Mouse (Mus musculus) stomach, embryonic 16.5 days (tissue): Measurements from ENCODE around the gene Gpr83. TPM values are rescaled to one million over a fixed set of nuclear protein-coding genes. Genes with fewer than 3 reads are reported as not detected.
"Not testable (repeated sequence)": the region's sequence is repeated elsewhere in the genome, so short reads cannot be mapped to it uniquely, and the experiment has no call there.

Experiments used
- ATAC-seq: fragments of 200-750 bp; cut with Nextera tagmentation; 2 replicates; pipeline ENCODE4 v1.8.0; 2017; ENCODE audit warnings: moderate number of reproducible peaks, moderate TSS enrichment; ENCODE audit not compliant: insufficient read depth, low FRiP score
- H3K27ac ChIP-seq: fragments of 300-500 bp; sonication (generic); 2 replicates; pipeline ENCODE4 v1.5.1; 2014; ENCODE audit warnings: low read length
- H3K27me3 ChIP-seq: fragments of 300-500 bp; sonication (generic); 2 replicates; pipeline ENCODE4 v1.6.1; 2014; ENCODE audit warnings: low read length, control low read depth, mixed read lengths; ENCODE audit not compliant: control insufficient read depth, insufficient read depth
- H3K36me3 ChIP-seq: fragments of 300-500 bp; sonication (generic); 2 replicates; pipeline ENCODE4 v1.6.1; 2014; ENCODE audit warnings: low read length; ENCODE audit not compliant: control insufficient read depth, insufficient read depth
- H3K4me1 ChIP-seq: fragments of 300-500 bp; sonication (generic); 2 replicates; pipeline ENCODE4 v1.6.1; 2014; ENCODE audit warnings: low read length, control low read depth, mixed read lengths; ENCODE audit not compliant: control insufficient read depth, insufficient read depth
- H3K4me2 ChIP-seq: fragments of 300-500 bp; sonication (generic); 2 replicates; pipeline ENCODE4 v1.6.1; 2014; ENCODE audit warnings: low read depth, low read length, mixed read lengths
- H3K4me3 ChIP-seq: fragments of 300-500 bp; sonication (generic); replicated peaks from 2 replicates; pipeline ENCODE4 v1.5.1; 2014; ENCODE audit warnings: mild to moderate bottlenecking, low read length
- H3K9ac ChIP-seq: fragments of 300-500 bp; sonication (generic); 2 replicates; pipeline ENCODE4 v1.6.1; 2014; ENCODE audit warnings: low read length
- H3K9me3 ChIP-seq: fragments of 300-500 bp; sonication (generic); replicated peaks from 2 replicates; pipeline ENCODE4 v1.6.1; 2016; ENCODE audit warnings: low read length, control low read depth; ENCODE audit not compliant: control insufficient read depth
- WGBS: fragments of 180-500 bp; shearing (Covaris S2); extraction: QIAGEN DNeasy Blood & Tissue Kit; methylation state at CpG from one replicate; pipeline ENCODE4 v1.1.7; 2014; 5-methylcytosine and 5-hydroxymethylcytosine counted together
- polyA plus RNA-seq: library from polyadenylated mRNA; unstranded; fragments of >200 nt; fragmentation: Nextera tagmentation; extraction: Ambion mirVana; gene quantifications from 2 replicates; pipeline ENCODE4 v1.2.1, GENCODE M21; 2015

Gene Gpr83
- polyA plus RNA-seq, 1 experiment from 2014 or later: 0.65 TPM

DNA sequence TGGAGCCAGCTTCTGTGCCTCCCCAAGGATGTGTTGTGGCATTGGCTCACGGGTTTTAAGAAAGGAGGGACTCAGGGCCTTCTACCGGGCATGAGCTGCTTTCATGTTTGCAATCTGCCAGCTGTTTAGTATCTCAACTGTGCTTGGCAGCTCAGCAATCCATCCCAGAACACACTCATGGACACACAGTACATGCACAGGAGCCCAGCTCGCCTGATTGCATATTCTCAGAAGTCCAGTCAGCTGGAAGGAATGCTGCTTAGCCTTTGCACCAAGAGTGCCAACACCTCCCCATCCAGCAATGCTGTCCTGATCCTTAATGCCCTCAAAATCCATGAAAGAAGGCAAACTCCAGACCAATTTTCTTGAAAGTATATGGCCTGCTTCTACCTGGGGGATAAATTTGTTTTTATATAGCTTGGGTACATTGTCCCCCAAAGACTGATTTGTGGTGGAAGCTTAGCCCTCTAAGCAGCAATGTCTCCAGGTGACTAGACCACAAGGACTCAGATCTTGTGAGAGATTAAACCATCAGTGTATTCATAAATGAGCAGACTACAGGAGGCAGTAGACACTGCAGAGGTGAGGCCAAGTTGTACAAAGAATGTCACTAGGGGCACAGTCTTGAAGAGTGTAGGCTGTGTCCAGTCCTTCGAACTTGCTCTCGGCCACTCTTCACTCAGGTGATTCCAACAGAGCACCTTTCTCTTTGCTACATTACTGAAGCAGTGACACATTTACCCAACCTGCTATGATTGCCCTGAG is 15.9 kb downstream of the Gpr83 start:
- no peaks in the 10 kb centered on the region for H3K4me1 ChIP-seq
- H3K4me2 ChIP-seq: no peak overlapping the region
- WGBS: 70% methylated on average over 5 of the region's 5 CpGs
- no peak overlapping the region for H3K27ac ChIP-seq
- no peaks in the 10 kb centered on the region for H3K27me3 ChIP-seq
- ATAC-seq: no peak
- no peaks in the 10 kb centered on the region for H3K9me3 ChIP-seq
- H3K9ac ChIP-seq: no peak overlapping the region
- H3K4me3 ChIP-seq: no peak overlapping the region
- H3K36me3 ChIP-seq: no peaks in the 10 kb centered on the region

DNA sequence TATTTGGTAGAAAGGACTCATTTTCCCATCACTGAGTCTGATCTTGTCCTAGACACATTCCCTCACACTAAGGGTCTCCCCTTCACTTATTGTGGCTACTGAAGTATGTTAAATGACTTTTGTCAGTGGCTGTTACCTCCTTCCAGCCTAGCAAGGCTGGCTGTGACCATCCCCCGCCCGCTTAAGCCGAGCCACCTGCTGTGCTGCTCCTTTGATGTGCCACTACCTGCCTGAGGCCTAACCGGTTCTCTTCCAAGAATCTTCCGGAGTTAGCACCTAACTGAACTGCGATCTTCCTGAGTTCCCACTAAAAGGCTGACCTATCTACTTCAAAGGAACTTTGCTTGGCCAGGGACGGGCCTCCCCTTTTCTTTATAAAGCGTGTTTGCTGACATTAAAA is 16.6 kb downstream of the Gpr83 start:
- H3K27ac ChIP-seq, H3K4me1 ChIP-seq, H3K4me3 ChIP-seq, H3K9me3 ChIP-seq, ATAC-seq, H3K36me3 ChIP-seq, H3K27me3 ChIP-seq, H3K4me2 ChIP-seq, H3K9ac ChIP-seq: not testable (repeated sequence)
- WGBS: 37% methylated on average over 8 of the region's 8 CpGs

GRCm38 (mm10) chr9:14884641-14885040 is 24.6 kb downstream of the Gpr83 start:
- no peaks in the 10 kb centered on the region for H3K9me3 ChIP-seq
- H3K27ac ChIP-seq: no peak overlapping the region
- H3K27me3 ChIP-seq: no peaks in the 10 kb centered on the region
- ATAC-seq: no peak
- no peaks in the 10 kb centered on the region for H3K36me3 ChIP-seq
- no peak overlapping the region for H3K9ac ChIP-seq
- 65% methylated on average over 4 of the region's 4 CpGs for WGBS
- no peak overlapping the region for H3K4me3 ChIP-seq
- H3K4me1 ChIP-seq: no peaks in the 10 kb centered on the region
- no peak overlapping the region for H3K4me2 ChIP-seq

DNA sequence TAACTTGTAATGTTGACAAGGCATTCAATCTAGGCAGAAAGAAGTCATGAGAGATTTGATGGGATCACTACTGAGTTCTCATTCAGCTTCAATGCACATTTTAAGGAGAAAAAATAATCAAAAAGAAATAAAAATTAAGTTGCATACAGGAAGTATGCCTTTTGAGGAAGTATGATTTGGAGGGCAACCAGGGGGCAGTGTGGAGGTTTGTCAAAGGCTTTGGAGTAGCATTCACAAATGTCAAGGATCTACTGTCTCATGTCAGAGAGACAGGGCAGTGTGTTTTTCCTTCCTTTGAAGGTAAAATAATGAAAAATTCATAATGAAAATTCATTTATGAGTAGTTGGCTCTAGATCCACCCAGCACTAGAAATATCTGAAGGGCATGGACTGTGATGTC is 25.1 kb downstream of the Gpr83 start:
- H3K4me3 ChIP-seq: no peak overlapping the region
- H3K27ac ChIP-seq: no peak overlapping the region
- H3K9me3 ChIP-seq: no peaks in the 10 kb centered on the region
- H3K4me2 ChIP-seq: no peak overlapping the region
- no peak for ATAC-seq
- H3K27me3 ChIP-seq: no peaks in the 10 kb centered on the region
- no peaks in the 10 kb centered on the region for H3K36me3 ChIP-seq
- no peaks in the 10 kb centered on the region for H3K4me1 ChIP-seq
- no peak overlapping the region for H3K9ac ChIP-seq

DNA sequence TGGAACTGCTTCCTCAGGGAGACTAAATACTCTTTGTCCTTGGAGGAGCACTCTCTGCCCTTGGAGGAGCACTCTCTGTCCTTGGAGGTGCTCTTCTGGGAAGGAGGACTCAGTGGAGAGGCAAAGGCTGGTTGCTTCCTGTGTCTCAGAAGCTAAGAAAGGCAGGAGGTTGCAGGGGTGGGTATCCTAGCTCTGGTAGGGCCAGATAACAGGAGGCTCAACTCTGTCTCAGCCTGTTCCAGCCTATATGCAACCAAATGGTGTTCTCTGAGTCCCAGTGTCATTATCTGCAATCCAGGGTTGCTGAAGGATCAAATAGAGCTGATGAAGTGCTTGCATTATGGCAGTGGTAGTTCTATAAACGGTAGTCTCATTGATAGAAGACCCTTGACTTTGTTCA is 25.9 kb downstream of the Gpr83 start:
- no peak for ATAC-seq
- WGBS: 73% methylated on average over 1 of the region's 1 CpGs
- H3K4me3 ChIP-seq: no peak overlapping the region
- H3K9me3 ChIP-seq: no peaks in the 10 kb centered on the region
- no peak overlapping the region for H3K4me2 ChIP-seq
- no peak overlapping the region for H3K27ac ChIP-seq
- no peak overlapping the region for H3K9ac ChIP-seq
- H3K4me1 ChIP-seq: no peaks in the 10 kb centered on the region
- H3K27me3 ChIP-seq: no peaks in the 10 kb centered on the region
- no peaks in the 10 kb centered on the region for H3K36me3 ChIP-seq

DNA sequence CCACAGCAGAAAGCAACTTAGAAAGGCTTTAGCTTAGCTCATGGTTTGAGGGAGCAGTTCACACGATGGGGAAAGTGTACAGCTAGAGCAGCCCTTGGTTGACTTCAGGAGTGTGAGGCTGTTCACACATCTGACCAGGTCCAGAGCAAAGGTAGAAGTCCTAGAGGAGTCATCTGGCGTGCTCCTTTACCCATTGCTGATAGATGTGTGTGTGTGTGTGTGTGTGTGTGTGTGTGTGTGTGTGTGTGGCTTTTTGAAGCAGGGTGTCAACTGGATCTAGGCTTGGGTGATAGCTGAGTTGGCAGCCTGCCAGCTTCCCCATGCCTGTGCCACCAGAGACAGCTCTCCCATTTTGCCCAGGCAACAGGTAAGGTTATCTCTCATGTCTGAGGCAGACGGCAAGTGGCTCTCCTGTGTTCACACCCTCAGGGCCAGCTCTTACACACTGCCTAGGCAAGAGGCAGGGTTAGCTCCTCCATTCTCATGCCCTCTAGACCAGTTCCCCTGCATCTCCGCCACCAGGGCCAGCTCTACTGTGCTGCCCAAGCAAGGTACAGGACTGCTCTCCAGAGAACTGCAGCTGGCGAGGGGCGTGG is 27.9 kb downstream of the Gpr83 start:
- no peaks in the 10 kb centered on the region for H3K27me3 ChIP-seq
- peak overlapping the region; percentile 31; the same call in 1 of the 2 replicates for H3K27ac ChIP-seq
- H3K9me3 ChIP-seq: no peaks in the 10 kb centered on the region
- no peaks in the 10 kb centered on the region for H3K4me1 ChIP-seq
- H3K4me2 ChIP-seq: no peak overlapping the region
- no peak overlapping the region for H3K9ac ChIP-seq
- no peaks in the 10 kb centered on the region for H3K36me3 ChIP-seq
- 73% methylated on average over 6 of the region's 6 CpGs for WGBS
- no peak overlapping the region for H3K4me3 ChIP-seq
- ATAC-seq: peak; percentile 62; the same call in 1 of the 2 replicates

DNA sequence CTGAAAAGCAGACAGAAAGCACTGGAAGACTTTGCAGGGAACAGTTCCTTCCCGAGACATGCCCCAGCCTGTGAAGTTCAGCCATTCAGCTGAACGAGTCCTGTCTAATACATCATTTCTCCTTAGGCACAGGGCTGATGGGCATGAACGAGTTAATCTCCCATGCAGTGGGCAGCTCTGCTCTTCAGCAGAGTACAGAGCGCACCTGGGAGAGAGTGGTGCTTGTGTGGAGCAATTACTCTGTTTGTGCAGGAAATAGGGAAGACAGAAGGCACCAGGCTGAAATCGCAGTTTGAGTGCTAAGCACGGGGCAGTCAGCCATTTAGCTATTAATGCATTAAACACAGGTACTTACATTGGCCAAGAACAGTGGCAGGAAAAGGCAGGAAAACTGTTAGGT is 28.7 kb downstream of the Gpr83 start:
- H3K4me1 ChIP-seq: no peaks in the 10 kb centered on the region
- H3K4me3 ChIP-seq: no peak overlapping the region
- no peaks in the 10 kb centered on the region for H3K9me3 ChIP-seq
- no peak overlapping the region for H3K4me2 ChIP-seq
- no peak overlapping the region for H3K9ac ChIP-seq
- no peaks in the 10 kb centered on the region for H3K36me3 ChIP-seq
- H3K27me3 ChIP-seq: no peaks in the 10 kb centered on the region
- 49% methylated on average over 6 of the region's 6 CpGs for WGBS
- H3K27ac ChIP-seq: no peak overlapping the region
- no peak for ATAC-seq

GRCm38 (mm10) chr9:14890699-14891098 is 30.7 kb downstream of the Gpr83 start:
- Histone ChIP-seq H3K36me3 (no peaks in the 10 kb centered on the region), H3K9me3 (no peaks in the 10 kb centered on the region), H3K4me1 (no peaks in the 10 kb centered on the region), H3K9ac (no peak overlapping the region), H3K4me3 (no peak overlapping the region), H3K27me3 (no peaks in the 10 kb centered on the region), H3K4me2 (no peak overlapping the region), H3K27ac (no peak overlapping the region)
- WGBS: 80% methylated on average over 3 of the region's 3 CpGs
- no peak for ATAC-seq

GRCm38 (mm10) chr9:14891891-14892290 is 31.9 kb downstream of the Gpr83 start:
- no peaks in the 10 kb centered on the region for H3K9me3 ChIP-seq
- H3K27ac ChIP-seq: no peak overlapping the region
- H3K9ac ChIP-seq: no peak overlapping the region
- H3K4me3 ChIP-seq: no peak overlapping the region
- H3K4me1 ChIP-seq: 0 out of 2 replicates have a peak, but pooled peaks cover 1% of the 10 kb centered on the region
- H3K4me2 ChIP-seq: no peak overlapping the region
- H3K36me3 ChIP-seq: no peaks in the 10 kb centered on the region
- 83% methylated on average over 5 of the region's 5 CpGs for WGBS
- no peak for ATAC-seq
- H3K27me3 ChIP-seq: no peaks in the 10 kb centered on the region
